Mouse (Mus musculus) testis, adult 2 months (tissue): ENCODE measurements around the gene Trim33. TPM values are rescaled to one million over a fixed set of nuclear protein-coding genes. Genes with fewer than 3 reads are reported as not detected.
A peak's percentile ranks its signal among the peaks of the same experiment; 100 is the strongest.

Experiments
- H3K27ac ChIP-seq: fragments of 200-500 bp; 2 replicates; pipeline ENCODE4 v1.5.1; 2012; ENCODE audit warnings: low read depth, low read length; ENCODE audit not compliant: control insufficient read depth, insufficient read depth
- H3K27me3 ChIP-seq: fragments of 200-500 bp; 2 replicates; pipeline ENCODE4 v1.6.1; 2012; ENCODE audit warnings: mild to moderate bottlenecking, low read length, moderate library complexity; ENCODE audit not compliant: control insufficient read depth, insufficient read depth
- H3K36me3 ChIP-seq: fragments of 200-500 bp; 2 replicates; pipeline ENCODE4 v1.6.1; 2012; ENCODE audit warnings: mild to moderate bottlenecking, low read length; ENCODE audit not compliant: control insufficient read depth, insufficient read depth
- H3K4me1 ChIP-seq: fragments of 200-500 bp; 2 replicates; pipeline ENCODE4 v1.6.1; 2012; ENCODE audit warnings: low read length; ENCODE audit not compliant: control insufficient read depth, insufficient read depth
- H3K4me3 ChIP-seq: fragments of 200-500 bp; 2 replicates; pipeline ENCODE4 v1.5.1; 2012; ENCODE audit warnings: low read depth, mild to moderate bottlenecking, low read length, moderate library complexity, mixed read lengths; ENCODE audit not compliant: control insufficient read depth
- CTCF ChIP-seq: fragments of 200-500 bp; IDR thresholded peaks from 2 replicates; pipeline ENCODE4 v1.5.1; 2012; ENCODE audit warnings: low read depth, mild to moderate bottlenecking, inconsistent platforms, low read length, moderate library complexity; ENCODE audit not compliant: control insufficient read depth, insufficient read depth, insufficient replicate concordance
- POLR2A ChIP-seq: fragments of 200-500 bp; IDR thresholded peaks from 2 replicates; pipeline ENCODE4 v1.6.1; 2012; ENCODE audit warnings: low read depth, mild to moderate bottlenecking, inconsistent platforms, low read length, moderate library complexity; ENCODE audit not compliant: control insufficient read depth
- polyA plus RNA-seq: library from polyadenylated mRNA; depleted of rRNA; stranded (reverse); fragments of >200 nt; gene quantifications from 2 replicates; pipeline ENCODE4 v1.2.3, GENCODE M21; 2012; rRNA removed

Trim33 gene
- 20.6 and 26.0 TPM in 2 replicates for polyA plus RNA-seq

DNA sequence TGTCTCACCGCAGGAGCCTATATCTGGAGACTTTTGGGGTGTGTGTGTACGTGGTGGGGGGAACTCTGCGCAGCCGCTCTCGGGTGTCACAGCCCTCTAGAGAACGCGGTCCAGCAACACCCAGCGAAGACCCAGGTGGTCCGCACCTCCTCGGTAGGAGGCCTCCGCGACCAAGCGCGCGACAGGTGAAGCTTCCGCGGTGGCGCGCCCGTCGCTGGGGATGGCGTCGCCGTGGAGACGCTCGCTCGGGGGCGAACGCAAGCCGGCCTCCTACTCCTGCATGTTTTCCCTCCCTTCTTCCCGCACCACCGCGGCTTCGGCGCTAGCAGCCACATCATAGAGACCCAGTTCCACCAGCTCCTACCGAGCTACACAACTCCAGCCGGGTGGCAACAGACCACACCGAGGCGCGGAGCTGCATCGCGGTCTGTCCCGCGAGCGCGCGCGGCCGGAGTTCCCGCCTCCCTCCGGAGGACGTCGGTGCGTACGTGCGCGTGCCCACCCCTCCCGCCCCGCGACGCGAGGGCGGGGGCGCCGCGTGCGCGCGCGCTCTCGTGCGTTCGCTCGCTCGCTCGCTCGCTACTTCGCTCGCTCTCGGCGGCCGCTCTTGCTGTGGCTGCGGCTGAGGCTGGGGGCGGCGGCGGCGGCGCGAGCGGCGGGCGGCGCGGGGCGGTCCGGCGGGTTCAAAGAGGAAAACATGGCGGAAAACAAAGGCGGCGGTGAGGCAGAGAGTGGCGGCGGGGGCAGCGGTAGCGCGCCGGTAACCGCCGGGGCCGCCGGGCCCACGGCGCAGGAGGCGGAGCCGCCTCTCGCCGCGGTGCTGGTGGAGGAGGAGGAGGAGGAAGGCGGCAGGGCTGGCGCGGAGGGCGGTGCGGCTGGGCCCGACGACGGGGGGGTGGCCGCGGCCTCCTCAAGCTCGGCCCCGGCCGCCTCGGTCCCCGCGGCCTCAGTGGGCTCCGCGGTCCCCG is at the start of gene Trim33:
Gene Trim33 (plus strand): TSS at position 112 of the 968 bp plus-strand sequence.
- no peaks in the 10 kb centered on the region for H3K27me3 ChIP-seq
- peak; percentile 81 for TF ChIP-seq POLR2A
- TF ChIP-seq CTCF, result no peak
- H3K36me3 ChIP-seq, result no peaks in the 10 kb centered on the region
- peaks cover 8% of the 10 kb centered on the region for H3K4me1 ChIP-seq
- peak within 1 kb of the TSS; percentile 97 for H3K27ac ChIP-seq
- H3K4me3 ChIP-seq, result peak within 1 kb of the TSS; percentile 96

DNA sequence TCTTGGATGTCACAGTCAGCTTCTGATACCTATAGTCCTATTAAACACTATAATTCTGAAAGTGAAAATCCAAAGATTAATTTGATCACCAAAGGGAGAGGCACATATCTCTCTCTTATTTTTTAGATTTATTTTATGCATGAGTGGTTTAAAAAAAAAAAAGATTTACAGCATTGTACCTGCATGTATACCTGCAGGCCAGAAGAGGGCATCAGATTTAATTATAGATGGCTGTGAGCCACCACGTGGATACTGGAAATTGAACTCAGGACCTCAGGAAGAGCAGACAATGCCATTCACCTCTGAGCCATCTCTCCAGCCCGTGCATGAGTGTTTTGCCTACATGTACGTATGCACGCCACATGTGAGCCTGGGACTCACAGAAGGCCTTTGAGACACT is 46.7 kb upstream of the Trim33 start:
- TF ChIP-seq CTCF, result no peak
- TF ChIP-seq POLR2A, result no peak
- Histone ChIP-seq H3K27me3 (no peaks in the 10 kb centered on the region), H3K4me1 (no peaks in the 10 kb centered on the region), H3K27ac (no peak overlapping the region), H3K36me3 (no peaks in the 10 kb centered on the region), H3K4me3 (no peak overlapping the region)

DNA sequence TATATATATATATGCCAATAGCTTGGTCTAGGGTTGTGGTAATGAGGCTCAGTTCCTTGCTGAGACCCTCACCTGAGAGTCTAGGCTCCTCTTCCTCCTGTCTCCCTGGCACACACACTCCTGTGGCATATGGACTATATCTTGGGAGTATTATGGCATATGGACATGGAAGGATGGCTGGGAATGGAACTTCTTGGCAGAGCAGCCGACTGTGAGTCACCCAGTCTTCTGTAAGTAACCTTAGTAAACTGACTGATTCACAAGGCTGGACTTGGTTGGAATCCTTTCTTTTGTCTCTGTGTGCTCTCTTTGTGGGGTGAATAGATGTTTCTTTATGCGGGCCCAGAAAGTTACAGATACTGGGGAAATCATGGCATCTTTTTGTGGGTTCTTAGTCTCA is 37.6 kb upstream of the Trim33 start:
- H3K27me3 ChIP-seq, result no peaks in the 10 kb centered on the region
- H3K36me3 ChIP-seq, result no peaks in the 10 kb centered on the region
- no peak overlapping the region for H3K4me3 ChIP-seq
- H3K4me1 ChIP-seq, result peaks cover 2% of the 10 kb centered on the region
- TF ChIP-seq CTCF (no peak), POLR2A (no peak)
- H3K27ac ChIP-seq, result no peak overlapping the region

- peaks cover 2% of the 10 kb centered on the region for H3K4me1 ChIP-seq
- TF ChIP-seq POLR2A (no peak), CTCF (no peak)
- H3K4me3 ChIP-seq, result no peak overlapping the region
- no peaks in the 10 kb centered on the region for H3K27me3 ChIP-seq
- no peaks in the 10 kb centered on the region for H3K36me3 ChIP-seq
- no peak overlapping the region for H3K27ac ChIP-seq
Measured at GRCm38 (mm10) chr3:103242156-103242555, 36.9 kb upstream of the Trim33 start.

GRCm38 (mm10) chr3:103243491-103243890 is 35.6 kb upstream of the Trim33 start:
- Histone ChIP-seq H3K4me3 (no peak overlapping the region), H3K36me3 (no peaks in the 10 kb centered on the region), H3K27ac (no peak overlapping the region), H3K4me1 (peaks cover 2% of the 10 kb centered on the region), H3K27me3 (no peaks in the 10 kb centered on the region)
- TF ChIP-seq CTCF (no peak), POLR2A (no peak)

DNA sequence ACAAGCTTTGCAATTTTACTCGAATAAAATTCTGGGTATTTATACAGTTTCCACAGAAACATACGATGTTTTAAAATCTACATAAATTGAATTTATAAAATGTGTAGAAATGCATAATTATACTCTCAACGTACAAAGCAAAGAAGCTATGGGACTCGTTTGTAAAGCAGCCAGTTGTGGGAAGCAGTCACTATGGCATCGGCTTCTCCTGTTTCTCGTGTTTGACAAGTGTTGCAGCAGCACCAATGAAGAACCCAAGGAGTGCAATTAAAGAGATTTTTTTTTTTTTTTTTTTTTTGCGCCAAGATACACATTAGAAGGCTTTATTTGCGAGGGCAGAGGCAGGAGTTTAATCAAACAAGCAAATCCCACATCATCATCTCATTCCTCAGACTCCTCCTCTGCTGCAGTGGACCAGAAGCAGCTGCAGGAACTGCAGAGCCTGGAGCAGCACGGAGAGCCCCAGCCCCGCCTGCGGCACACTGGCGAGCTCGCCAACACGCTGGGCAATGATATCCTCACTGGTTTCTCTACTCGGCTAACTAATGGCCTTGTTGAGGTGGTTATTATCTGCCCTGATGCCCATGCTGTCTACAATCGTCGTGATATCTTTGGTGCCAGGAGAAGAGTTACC is 32.3 kb upstream of the Trim33 start:
- no peak for TF ChIP-seq CTCF
- no peak for TF ChIP-seq POLR2A
- Histone ChIP-seq H3K4me3 (no peak overlapping the region), H3K27me3 (no peaks in the 10 kb centered on the region), H3K36me3 (no peaks in the 10 kb centered on the region), H3K4me1 (peaks cover 2% of the 10 kb centered on the region), H3K27ac (no peak overlapping the region)

DNA sequence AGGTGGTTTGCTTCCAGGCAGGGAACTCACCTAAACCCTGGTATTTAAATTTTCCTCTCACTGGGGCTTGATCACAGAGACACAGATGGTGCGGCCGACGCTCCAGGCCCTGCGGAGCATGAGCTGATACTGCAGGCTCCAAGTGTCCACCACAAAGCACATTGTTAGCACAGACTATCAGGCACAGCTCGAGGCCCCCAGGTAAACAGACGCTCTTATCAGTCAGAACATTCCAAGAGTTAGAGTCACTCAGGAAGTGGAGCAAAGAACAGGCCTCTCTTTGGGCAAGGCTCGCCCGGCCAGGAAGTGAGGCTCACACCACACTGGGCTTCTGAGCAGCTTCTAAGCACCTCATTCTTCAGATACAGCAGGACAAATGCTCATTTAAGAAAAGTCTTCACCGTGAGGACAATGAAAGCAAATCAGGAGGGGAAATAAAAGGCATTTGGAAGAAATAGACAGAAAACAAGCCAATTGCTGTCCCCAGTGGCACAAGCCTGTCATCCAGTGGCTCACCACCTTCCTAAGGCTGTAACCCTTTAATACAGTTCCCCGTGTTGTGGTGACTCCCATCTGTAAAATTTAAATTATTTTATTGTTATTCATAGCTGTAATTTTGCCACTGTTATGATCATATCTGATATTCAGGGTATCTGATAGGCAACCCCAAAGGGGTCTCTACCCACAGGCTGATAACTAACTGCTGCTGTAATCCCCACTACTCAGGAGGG is 22.8 kb upstream of the Trim33 start:
- peaks cover under 1% of the 10 kb centered on the region; the same call in 1 of the 2 replicates for H3K4me1 ChIP-seq
- TF ChIP-seq POLR2A (no peak), CTCF (no peak)
- H3K27me3 ChIP-seq, result no peaks in the 10 kb centered on the region
- no peaks in the 10 kb centered on the region for H3K36me3 ChIP-seq
- no peak overlapping the region for H3K27ac ChIP-seq
- H3K4me3 ChIP-seq, result no peak overlapping the region
